Mouse (Mus musculus): ENCODE data around the gene Oas2.

Gene Oas2

DNA sequence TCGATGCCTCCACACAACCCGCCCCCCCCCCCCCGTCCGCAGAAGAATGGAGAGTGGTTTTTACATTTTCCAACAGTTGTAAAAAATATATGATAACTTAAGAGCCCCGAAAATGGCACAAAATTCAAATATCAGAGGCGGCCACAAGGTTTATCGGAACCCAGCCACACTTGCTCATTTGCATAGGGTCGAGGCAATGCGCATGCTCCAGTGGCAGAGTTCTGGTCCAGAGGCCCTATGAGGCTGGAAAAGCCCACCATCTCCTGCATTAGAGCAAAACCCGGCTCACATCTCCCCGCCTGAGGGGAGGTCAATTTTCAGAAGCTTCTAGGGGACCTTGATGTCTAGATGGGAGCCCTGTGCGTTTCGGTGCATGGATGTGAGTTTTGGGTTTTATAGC is 42.7 kb downstream of the Oas2 start:
- TF ChIP-seq GATA4 (IDR thresholded peaks at IDR 0.05; ENCODE audit: insufficient replicate concordance, low read length): no peak

DNA sequence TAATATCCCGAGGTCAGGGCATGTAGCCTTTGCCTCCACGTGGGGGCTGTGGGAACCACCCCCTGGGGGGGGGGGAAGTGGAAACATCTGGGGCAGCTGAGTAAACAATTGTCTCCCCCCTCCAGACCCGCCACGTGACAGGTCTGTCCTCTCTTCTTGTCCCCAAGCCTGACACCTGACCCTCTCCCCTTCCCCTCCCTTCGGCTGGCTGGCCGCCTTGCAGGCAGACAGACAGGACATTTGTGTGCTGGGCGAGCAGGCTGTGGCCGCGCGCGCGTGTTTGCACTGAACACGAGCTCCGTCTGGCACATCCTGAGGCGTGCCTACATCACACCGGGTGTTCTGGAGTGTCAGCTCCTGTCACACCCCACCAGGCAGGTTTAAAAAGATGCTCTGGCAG is 43.1 kb downstream of the Oas2 start:
- TF ChIP-seq GATA4 (IDR thresholded peaks at IDR 0.05; ENCODE audit: insufficient replicate concordance, low read length): no peak

GRCm38 (mm10) chr5:120704421-120704820 is 45.2 kb downstream of the Oas2 start:
- no peak for TF ChIP-seq GATA4 (IDR thresholded peaks at IDR 0.05; ENCODE audit: insufficient replicate concordance, low read length)

DNA sequence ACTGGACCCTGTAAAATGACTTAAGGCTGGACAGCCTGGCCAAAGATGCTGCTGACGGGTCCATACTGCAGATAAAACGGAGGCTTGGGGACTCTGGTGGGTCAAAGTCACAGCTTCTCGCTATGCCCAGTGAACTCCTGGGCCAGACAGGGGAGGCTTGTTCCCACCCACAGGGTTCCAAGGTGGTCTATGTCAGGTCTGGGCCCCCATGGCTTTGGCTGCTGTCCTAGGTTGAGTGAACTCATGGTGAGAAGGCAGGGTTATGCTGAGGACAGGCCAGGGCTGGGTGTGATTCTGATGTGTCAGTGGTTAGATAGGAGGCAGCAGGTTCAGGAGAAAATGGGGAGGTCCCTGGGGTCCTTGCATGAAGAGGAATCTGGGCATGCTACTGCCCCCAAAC is 46.0 kb downstream of the Oas2 start:
- TF ChIP-seq GATA4 (IDR thresholded peaks at IDR 0.05; ENCODE audit: insufficient replicate concordance, low read length): no peak

DNA sequence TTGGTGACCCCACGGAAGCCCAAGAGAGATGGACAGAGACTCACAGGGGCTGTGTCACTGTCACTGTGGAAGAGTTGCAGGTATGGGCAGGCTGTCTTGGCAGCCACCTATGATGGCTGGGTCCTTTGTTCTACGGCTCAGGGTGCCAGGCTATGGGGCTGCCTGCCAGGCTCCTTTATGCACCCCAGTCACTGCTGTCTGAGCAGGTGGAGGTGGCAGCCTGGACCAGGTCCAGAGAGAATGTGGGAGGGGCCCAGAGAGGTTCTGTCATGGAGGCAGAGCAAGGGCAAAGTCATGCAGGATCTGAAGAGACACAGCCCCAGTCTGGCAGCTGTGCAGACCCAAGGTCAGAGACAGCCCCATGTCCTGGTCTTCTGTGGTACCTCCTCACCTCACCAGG is 46.7 kb downstream of the Oas2 start:
- no peak for TF ChIP-seq GATA4 (IDR thresholded peaks at IDR 0.05; ENCODE audit: insufficient replicate concordance, low read length)

GRCm38 (mm10) chr5:120702421-120702820 is 47.2 kb downstream of the Oas2 start:
- TF ChIP-seq GATA4 (IDR thresholded peaks at IDR 0.05; ENCODE audit: insufficient replicate concordance, low read length): no peak

DNA sequence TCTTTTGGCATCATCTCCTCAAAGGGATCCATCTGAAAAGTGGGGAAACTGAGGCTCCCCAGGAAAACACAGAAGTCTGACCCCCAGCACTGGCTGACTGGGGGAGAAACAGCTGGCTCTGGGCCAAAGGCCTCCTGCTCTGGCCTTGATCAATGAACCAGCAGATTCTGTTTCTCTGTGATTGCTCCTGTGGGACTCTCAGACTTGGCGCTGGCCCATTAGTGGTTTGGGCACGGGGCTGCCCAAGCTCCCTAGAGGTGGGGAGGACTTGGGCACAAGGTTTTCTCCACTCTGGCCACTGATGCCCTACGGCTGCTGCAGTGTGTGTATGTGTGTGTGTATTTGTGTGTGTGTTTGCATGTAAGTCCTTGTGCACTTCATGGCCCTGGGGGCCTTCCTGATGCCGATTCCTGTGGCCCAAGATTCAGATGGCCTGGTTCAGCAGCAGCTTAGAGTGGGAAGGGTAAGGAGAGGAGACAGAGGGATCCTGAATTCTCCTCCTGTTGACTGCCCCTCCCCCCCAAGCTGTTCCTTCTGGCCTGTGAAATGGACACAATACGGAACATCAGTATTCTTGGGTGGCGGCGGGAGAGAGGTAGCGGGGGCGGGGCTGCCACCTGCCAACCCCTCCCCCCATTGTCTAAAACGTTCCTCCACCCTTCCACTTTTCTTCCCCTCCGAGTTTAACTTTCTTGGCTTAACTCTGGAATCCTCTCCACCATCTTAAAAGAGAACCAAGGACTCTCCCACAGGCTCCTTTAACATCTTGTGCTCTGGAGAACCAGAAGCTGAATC is 48.5 kb downstream of the Oas2 start:
- TF ChIP-seq GATA4 (IDR thresholded peaks at IDR 0.05; ENCODE audit: insufficient replicate concordance, low read length): no peak

DNA sequence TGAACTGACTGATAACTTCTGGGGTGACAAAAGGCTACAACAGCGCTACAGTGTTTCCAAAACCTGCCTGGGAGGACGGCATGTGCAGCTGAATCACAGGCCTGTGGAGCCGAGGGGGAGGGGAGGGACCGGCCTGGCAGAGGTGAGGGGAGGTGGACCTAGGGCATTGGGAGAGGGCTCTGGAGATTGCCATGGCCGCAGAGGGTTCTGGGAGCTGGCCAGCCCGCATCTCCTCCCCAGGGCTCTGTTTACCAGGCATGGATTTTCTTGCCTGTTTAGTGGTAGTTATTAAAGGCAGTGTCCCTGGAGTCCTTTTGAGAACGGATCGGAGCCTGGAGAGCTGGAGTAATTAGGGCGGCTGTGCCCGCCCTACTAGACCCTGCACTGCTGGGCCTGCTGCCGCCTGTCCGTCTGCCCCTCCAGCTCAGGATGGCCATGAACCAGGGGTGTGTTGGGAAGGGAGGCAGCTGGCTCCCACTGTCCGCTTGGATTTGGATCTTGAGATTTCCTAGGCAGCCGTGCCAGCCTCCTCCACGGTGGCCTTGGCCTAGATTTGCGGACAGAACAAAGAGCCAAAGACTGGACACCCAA is 50.8 kb downstream of the Oas2 start:
- TF ChIP-seq GATA4 (IDR thresholded peaks at IDR 0.05; ENCODE audit: insufficient replicate concordance, low read length): no peak

DNA sequence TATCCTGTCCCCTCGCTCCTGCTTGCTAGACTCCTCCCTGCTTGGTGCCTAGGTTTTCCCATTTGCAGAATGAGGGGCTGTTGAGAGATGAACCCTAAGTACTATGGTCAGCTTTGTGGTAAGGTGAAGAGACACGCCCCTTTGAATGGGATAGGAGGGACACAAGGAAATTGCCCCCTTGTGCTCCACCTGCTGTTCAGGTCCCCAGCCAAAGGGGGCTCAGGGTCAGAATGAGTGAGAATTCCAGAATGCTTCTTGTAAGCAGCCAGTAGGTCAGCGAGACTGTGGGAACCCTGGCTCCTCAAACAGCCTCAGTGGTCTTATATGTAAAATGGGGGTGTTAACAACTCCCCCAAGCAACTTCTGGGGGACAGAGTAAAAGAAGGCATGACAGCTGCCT is 51.5 kb downstream of the Oas2 start:
- TF ChIP-seq GATA4 (IDR thresholded peaks at IDR 0.05; ENCODE audit: insufficient replicate concordance, low read length): no peak

DNA sequence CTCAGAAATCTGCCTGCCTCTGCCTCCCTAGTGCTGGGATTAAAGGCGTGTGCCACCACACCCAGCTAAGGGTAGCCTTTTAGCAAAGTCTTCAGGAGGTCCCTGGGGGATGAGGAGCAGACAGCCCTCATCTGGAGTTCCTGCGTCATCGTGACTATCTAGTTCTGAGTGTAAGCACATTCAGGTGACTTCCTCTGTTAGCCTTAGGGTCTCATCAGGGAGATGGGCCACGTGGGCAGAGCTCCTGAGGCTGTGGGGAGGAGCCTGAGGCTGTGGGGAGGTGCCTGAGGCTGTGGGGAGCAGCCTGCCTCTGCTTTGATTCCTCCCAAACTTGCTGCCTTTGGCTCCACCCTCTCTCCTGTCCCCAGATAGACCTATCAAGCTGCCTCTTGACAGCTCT is 52.8 kb downstream of the Oas2 start:
- TF ChIP-seq GATA4 (IDR thresholded peaks at IDR 0.05; ENCODE audit: insufficient replicate concordance, low read length): no peak

DNA sequence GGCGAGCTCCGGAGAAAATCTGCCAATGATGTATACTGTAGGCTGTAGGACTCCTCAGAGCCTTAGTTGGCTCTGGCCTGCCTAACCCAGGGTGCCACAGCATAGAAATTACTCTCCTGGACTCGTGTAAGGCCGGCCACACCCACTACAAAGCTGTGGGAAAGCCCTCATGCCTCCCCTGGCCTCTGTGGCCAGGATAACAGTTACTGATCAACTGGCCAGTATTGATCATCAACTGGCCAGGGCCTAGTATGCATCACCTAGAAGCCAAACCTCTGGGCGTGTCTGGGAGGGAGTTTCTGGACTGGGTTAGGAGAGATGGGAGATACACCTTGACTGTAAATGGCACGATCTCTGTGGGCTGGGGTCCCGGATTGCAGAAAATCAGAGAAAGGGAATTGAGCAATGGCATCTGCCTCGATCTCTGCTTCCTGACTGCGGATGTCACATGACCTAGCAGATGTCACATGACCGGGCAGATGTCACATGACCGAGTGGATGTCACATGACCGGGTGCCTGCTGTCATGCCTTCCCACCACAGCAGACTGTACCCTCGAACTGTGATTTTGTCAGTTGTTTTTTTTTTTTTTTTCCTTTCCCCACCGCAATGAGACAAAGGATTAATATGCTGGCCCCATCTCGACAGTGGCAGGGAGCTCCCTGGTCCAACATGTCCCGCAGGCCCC is 53.5 kb downstream of the Oas2 start:
- TF ChIP-seq GATA4 (IDR thresholded peaks at IDR 0.05; ENCODE audit: insufficient replicate concordance, low read length): no peak

DNA sequence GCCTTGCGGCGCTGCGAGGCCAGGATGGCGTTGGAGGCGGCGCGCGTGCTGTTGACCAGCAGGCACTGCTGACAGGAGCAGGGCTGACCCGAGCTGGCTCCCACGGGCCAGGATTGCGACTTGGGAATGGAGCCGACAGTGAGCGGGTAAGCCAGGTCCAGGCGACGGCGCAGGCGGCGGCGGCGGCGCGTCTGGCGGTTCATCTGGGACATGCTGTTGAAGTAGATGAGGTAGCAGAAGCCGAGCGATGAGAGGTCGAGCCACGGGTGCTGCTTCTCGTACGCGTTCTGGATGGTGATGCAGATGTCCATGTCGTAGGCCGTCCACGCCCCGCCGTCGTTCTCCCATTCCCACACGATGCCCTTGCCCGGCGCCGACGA is 55.0 kb downstream of the Oas2 start:
- no peak for TF ChIP-seq GATA4 (IDR thresholded peaks at IDR 0.05; ENCODE audit: insufficient replicate concordance, low read length)

DNA sequence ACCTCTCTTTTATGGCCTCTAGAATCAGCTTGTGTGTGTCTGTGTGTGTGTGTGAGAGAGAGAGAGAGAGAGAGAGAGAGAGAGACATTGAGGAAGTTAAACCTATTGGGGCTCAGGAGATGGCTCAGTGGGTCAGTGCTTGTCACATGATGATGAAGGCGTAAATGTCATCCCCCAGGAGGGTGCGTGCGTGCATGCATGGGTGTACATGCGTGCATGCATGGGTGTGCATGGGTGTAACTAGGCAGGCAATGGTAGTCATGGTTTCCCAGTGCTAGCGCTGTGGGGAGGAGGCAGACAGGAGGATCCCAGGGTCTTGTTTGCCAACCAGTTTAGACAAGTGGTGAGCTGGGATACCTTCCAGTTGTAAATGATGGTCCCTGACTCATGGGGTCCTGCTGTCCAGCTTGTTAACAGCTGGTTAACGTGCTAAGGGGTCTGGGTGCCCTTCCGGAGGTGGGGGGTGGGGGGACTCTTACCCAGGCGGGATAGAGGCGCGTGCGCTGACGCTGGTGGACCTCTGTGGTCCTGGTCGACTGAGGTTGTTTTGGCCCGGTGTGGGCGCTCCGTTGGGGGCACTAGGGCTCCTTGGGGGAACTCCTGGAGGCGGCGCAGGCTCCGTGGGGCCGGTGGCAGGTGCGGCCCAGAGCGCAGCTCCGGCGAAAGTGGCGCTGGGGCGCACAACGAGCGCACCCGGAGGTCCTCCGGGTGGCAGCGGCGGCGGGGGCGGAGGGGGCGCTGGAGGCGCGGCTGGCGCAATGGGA is 55.5 kb downstream of the Oas2 start:
- TF ChIP-seq GATA4 (IDR thresholded peaks at IDR 0.05; ENCODE audit: insufficient replicate concordance, low read length): no peak

- no peak for TF ChIP-seq GATA4 (IDR thresholded peaks at IDR 0.05; ENCODE audit: insufficient replicate concordance, low read length)
Observed at GRCm38 (mm10) chr5:120692034-120692433, 57.6 kb downstream of the Oas2 start.

DNA sequence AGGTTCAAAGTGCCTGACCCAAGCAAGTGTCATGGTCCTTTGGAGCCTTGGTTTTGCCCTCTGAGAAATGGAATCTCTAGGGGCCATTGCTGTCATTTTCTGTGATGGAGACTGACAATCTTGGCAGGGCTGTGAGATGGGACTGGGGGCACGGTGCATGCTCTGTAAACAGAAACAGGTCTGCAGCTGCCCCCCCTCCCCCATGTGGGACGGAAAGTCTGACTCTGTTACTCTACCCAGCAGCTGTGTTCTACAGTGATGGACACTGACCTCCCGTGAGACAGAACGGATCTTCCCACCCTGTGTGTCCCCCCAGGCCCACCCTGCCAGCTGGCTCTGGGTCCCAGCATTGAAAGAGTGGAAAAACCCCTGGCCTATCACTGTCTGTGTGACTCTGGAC is 59.2 kb downstream of the Oas2 start:
- no peak for TF ChIP-seq GATA4 (IDR thresholded peaks at IDR 0.05; ENCODE audit: insufficient replicate concordance, low read length)

DNA sequence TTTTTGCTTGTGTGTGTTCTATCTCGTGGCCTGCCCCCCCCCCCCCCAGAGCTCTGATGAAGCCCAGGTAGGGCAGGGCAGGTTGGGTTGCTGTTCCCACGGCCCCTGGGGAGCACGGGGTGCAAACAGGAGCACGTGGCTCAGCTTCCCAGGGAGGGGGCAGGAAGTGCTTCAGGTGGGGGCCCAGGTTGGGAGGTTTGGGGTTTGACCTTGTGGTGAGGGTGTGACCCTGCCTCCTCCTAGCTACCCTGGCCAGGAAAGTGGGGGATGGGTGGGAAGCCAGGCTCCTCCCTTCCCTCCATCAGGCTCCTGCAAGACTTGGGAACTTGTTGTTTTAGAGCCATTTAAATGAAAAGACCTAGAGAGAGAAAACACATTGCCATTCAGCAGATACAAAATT is 61.2 kb downstream of the Oas2 start:
- TF ChIP-seq GATA4 (IDR thresholded peaks at IDR 0.05; ENCODE audit: insufficient replicate concordance, low read length): no peak
